Mouse (Mus musculus) embryonic facial prominence, embryonic 10.5 days (tissue): Measurements from ENCODE around the gene Sbds. TPM values are rescaled to one million over a fixed set of nuclear protein-coding genes. Genes with fewer than 3 reads are reported as not detected.

Source experiments
- DNase-seq: peaks from one replicate; pipeline ENCODE4 v3.0.0-alpha.2; 2017; ENCODE audit warnings: low spot score
- H3K27ac ChIP-seq: fragments of 300-500 bp; sonication (generic); replicated peaks from 2 replicates; pipeline ENCODE4 v1.5.1; 2016; ENCODE audit warnings: mild to moderate bottlenecking
- H3K27me3 ChIP-seq: fragments of 300-500 bp; sonication (generic); replicated peaks from 2 replicates; pipeline ENCODE4 v1.6.1; 2016; ENCODE audit warnings: low read depth, mild to moderate bottlenecking; ENCODE audit not compliant: poor library complexity, severe bottlenecking
- H3K36me3 ChIP-seq: fragments of 300-500 bp; sonication (generic); replicated peaks from 2 replicates; pipeline ENCODE4 v1.6.1; 2016; ENCODE audit warnings: mild to moderate bottlenecking, moderate library complexity
- H3K4me1 ChIP-seq: fragments of 300-500 bp; sonication (generic); 2 replicates; pipeline ENCODE4 v1.6.1; 2016
- H3K4me3 ChIP-seq: fragments of 300-500 bp; sonication (generic); 2 replicates; pipeline ENCODE4 v1.5.1; 2016; ENCODE audit warnings: mild to moderate bottlenecking, moderate library complexity
- H3K9me3 ChIP-seq: fragments of 300-500 bp; sonication (generic); 2 replicates; pipeline ENCODE4 v1.6.1; 2016; ENCODE audit warnings: mild to moderate bottlenecking
- WGBS: fragments of 180-500 bp; shearing (Covaris S2); methylation state at CpG from one replicate; pipeline ENCODE4 v1.1.7; 2016; 5-methylcytosine and 5-hydroxymethylcytosine counted together
- polyA plus RNA-seq: library from polyadenylated mRNA; unstranded; fragments of >200 nt; fragmentation: Nextera tagmentation; extraction: Ambion mirVana; gene quantifications from 2 replicates; pipeline ENCODE4 v1.2.1, GENCODE M21; 2016

Sbds gene
- 69.9 and 75.6 TPM in 2 replicates for polyA plus RNA-seq

GRCm38 (mm10) chr5:130255017-130255720 lies at the start of gene Sbds, which contains the start of gene Tyw1:
TSS of gene Sbds (minus strand) at chr5:130255530.
TSS of gene Tyw1 (plus strand) at chr5:130255619.
- peak; percentile 97 for DNase-seq
- WGBS: under 1% methylated on average over 52 of the region's 52 CpGs
- H3K4me3 ChIP-seq: peak within 1 kb of the TSS; percentile 89
- H3K4me1 ChIP-seq: peaks cover 19% of the 10 kb centered on the region
- no peaks in the 10 kb centered on the region for H3K27me3 ChIP-seq
- H3K36me3 ChIP-seq: peaks cover 49% of the 10 kb centered on the region
- peak within 1 kb of the TSS; percentile 88 for H3K27ac ChIP-seq
- H3K9me3 ChIP-seq: no peaks in the 10 kb centered on the region

- Histone ChIP-seq H3K4me1 (no peaks in the 10 kb centered on the region), H3K4me3 (no peak overlapping the region), H3K36me3 (peaks cover 84% of the 10 kb centered on the region), H3K9me3 (no peaks in the 10 kb centered on the region), H3K27ac (no peak overlapping the region), H3K27me3 (no peaks in the 10 kb centered on the region)
- DNase-seq: no peak
- WGBS: 96% methylated on average over 6 of the region's 6 CpGs
Measured at GRCm38 (mm10) chr5:130303611-130304010, 48.3 kb upstream of the Sbds start.

GRCm38 (mm10) chr5:130299526-130299925 lies 44.2 kb upstream of the Sbds start:
- Histone ChIP-seq H3K27me3 (no peaks in the 10 kb centered on the region), H3K27ac (no peak overlapping the region), H3K36me3 (peaks cover 97% of the 10 kb centered on the region), H3K9me3 (no peaks in the 10 kb centered on the region), H3K4me1 (no peaks in the 10 kb centered on the region), H3K4me3 (no peak overlapping the region)
- 96% methylated on average over 8 of the region's 8 CpGs for WGBS
- DNase-seq: no peak

GRCm38 (mm10) chr5:130298831-130299460 lies 43.6 kb upstream of the Sbds start:
- 92% methylated on average over 9 of the region's 9 CpGs for WGBS
- peaks cover 97% of the 10 kb centered on the region for H3K36me3 ChIP-seq
- H3K27ac ChIP-seq: no peak overlapping the region
- H3K4me3 ChIP-seq: no peak overlapping the region
- DNase-seq: no peak
- no peaks in the 10 kb centered on the region for H3K27me3 ChIP-seq
- no peaks in the 10 kb centered on the region for H3K9me3 ChIP-seq
- H3K4me1 ChIP-seq: no peaks in the 10 kb centered on the region

GRCm38 (mm10) chr5:130296071-130296470 lies 40.7 kb upstream of the Sbds start:
- Histone ChIP-seq H3K9me3 (no peaks in the 10 kb centered on the region), H3K27me3 (no peaks in the 10 kb centered on the region), H3K4me1 (no peaks in the 10 kb centered on the region), H3K36me3 (peaks cover 96% of the 10 kb centered on the region), H3K27ac (no peak overlapping the region), H3K4me3 (no peak overlapping the region)
- no peak for DNase-seq
- 82% methylated on average over 5 of the region's 5 CpGs for WGBS

- no peak overlapping the region for H3K4me3 ChIP-seq
- no peaks in the 10 kb centered on the region for H3K27me3 ChIP-seq
- H3K27ac ChIP-seq: no peak overlapping the region
- H3K4me1 ChIP-seq: no peaks in the 10 kb centered on the region
- WGBS: 92% methylated on average over 6 of the region's 6 CpGs
- H3K9me3 ChIP-seq: no peaks in the 10 kb centered on the region; the same call in 1 of the 2 replicates
- peaks cover 96% of the 10 kb centered on the region for H3K36me3 ChIP-seq
- DNase-seq: no peak
Measured at GRCm38 (mm10) chr5:130294598-130294997, 39.3 kb upstream of the Sbds start.

- Histone ChIP-seq H3K36me3 (peaks cover 96% of the 10 kb centered on the region), H3K4me3 (no peak overlapping the region), H3K4me1 (no peaks in the 10 kb centered on the region), H3K27me3 (no peaks in the 10 kb centered on the region), H3K9me3 (no peaks in the 10 kb centered on the region; the same call in 1 of the 2 replicates), H3K27ac (no peak overlapping the region)
- WGBS: 84% methylated on average over 5 of the region's 5 CpGs
- no peak for DNase-seq
Measured at GRCm38 (mm10) chr5:130293941-130294340, 38.6 kb upstream of the Sbds start.

- no peak for DNase-seq
- H3K9me3 ChIP-seq: no peaks in the 10 kb centered on the region; the same call in 1 of the 2 replicates
- WGBS: 92% methylated on average over 4 of the region's 4 CpGs
- H3K36me3 ChIP-seq: peaks cover 96% of the 10 kb centered on the region
- no peak overlapping the region for H3K27ac ChIP-seq
- H3K4me1 ChIP-seq: no peaks in the 10 kb centered on the region
- H3K4me3 ChIP-seq: no peak overlapping the region
- no peaks in the 10 kb centered on the region for H3K27me3 ChIP-seq
Measured at GRCm38 (mm10) chr5:130292976-130293375, 37.6 kb upstream of the Sbds start.

- Histone ChIP-seq H3K27me3 (no peaks in the 10 kb centered on the region), H3K4me3 (no peak overlapping the region), H3K27ac (no peak overlapping the region), H3K4me1 (no peaks in the 10 kb centered on the region), H3K36me3 (peaks cover 96% of the 10 kb centered on the region), H3K9me3 (no peaks in the 10 kb centered on the region; the same call in 1 of the 2 replicates)
- no peak for DNase-seq
- WGBS: 92% methylated on average over 12 of the region's 12 CpGs
Measured at GRCm38 (mm10) chr5:130290775-130291174, 35.4 kb upstream of the Sbds start.

- Histone ChIP-seq H3K27ac (no peak overlapping the region), H3K36me3 (peaks cover 97% of the 10 kb centered on the region)
- 94% methylated on average over 6 of the region's 6 CpGs for WGBS
Measured at GRCm38 (mm10) chr5:130290242-130290641, 34.9 kb upstream of the Sbds start.

GRCm38 (mm10) chr5:130288106-130288505 lies 32.8 kb upstream of the Sbds start:
- H3K4me1 ChIP-seq: no peaks in the 10 kb centered on the region
- H3K27ac ChIP-seq: no peak overlapping the region
- no peaks in the 10 kb centered on the region for H3K27me3 ChIP-seq
- H3K9me3 ChIP-seq: peaks cover 8% of the 10 kb centered on the region; the same call in 1 of the 2 replicates
- H3K4me3 ChIP-seq: no peak overlapping the region
- 90% methylated on average over 7 of the region's 7 CpGs for WGBS
- H3K36me3 ChIP-seq: peaks cover 98% of the 10 kb centered on the region
- no peak for DNase-seq

More at GRCm38 (mm10) chr5:130290242-130290641, 34.9 kb upstream of the Sbds start:
- no peaks in the 10 kb centered on the region; the same call in 1 of the 2 replicates for H3K9me3 ChIP-seq
- H3K27me3 ChIP-seq: no peaks in the 10 kb centered on the region
- H3K4me3 ChIP-seq: no peak overlapping the region
- no peak for DNase-seq
- H3K4me1 ChIP-seq: no peaks in the 10 kb centered on the region

GRCm38 (mm10) chr5:130283079-130283732 lies 27.9 kb upstream of the Sbds start:
- no peak for DNase-seq
- Histone ChIP-seq H3K27me3 (no peaks in the 10 kb centered on the region), H3K36me3 (peaks cover 99% of the 10 kb centered on the region), H3K4me3 (no peak overlapping the region), H3K4me1 (no peaks in the 10 kb centered on the region), H3K9me3 (peaks cover 9% of the 10 kb centered on the region; the same call in 1 of the 2 replicates), H3K27ac (no peak overlapping the region)
- WGBS: 93% methylated on average over 9 of the region's 9 CpGs
